ENCODE assay signal across 8 mouse cellular contexts in the genomic region with DNA sequence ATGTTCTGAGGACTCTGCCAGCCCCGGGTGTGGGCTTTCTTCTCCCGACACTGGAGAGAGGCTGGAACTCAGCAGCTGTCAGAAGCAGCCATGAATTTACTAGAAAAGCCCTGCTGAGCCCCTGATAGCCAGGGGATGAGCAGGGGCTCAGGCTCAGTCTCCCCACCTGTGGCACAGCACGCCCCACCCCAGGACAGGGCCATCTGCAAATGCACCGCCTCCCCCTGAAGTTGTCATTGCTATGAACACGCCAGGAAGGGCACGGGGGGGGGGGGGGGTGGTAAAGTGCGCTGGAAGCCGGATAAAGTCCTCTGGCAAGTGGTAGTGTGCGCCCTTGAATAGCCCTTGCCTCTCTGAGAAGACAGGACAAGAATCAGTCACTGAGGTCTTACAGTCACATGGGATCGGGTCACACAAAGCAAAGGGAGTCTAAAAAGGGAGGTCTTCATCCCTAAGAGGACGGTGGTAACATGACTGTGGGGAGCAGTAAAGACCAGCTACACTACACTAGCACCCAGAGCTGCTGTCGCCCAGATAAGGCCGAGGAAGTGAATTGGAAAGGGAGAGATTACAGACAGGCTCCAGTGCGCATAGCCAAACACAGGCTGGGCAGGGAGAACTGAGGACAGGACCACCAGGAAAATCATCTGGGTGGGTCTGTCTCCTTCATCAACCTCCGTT.
DNase-seq lines count a peak whose midpoint lies in the region; ATAC-seq lines count a peak whose summit lies in the region.

No protein-coding gene starts in this region.

- no peak overlapping the region for H3K9ac ChIP-seq in liver, embryonic 12.5 days
- H3K9ac ChIP-seq in embryonic facial prominence, embryonic 11.5 days (replicated peaks; ENCODE audit: low read length): no peak overlapping the region; the same call in 1 of the 2 replicates
- H3K9ac ChIP-seq in intestine, embryonic 14.5 days (ENCODE audit: low read length): no peak overlapping the region
- no peak overlapping the region for H3K9ac ChIP-seq in neural tube, embryonic 15.5 days (replicated peaks)

- H3K4me3 ChIP-seq in liver, embryonic 12.5 days: peak overlapping the region; percentile 12; the same call in 1 of the 2 replicates
- no peak overlapping the region; the same call in 1 of the 2 replicates for H3K4me3 ChIP-seq in embryonic facial prominence, embryonic 11.5 days (ENCODE audit: low read depth, low read length)
- H3K4me3 ChIP-seq in intestine, embryonic 14.5 days (ENCODE audit: low read depth, low read length): no peak overlapping the region
- no peak overlapping the region for H3K4me3 ChIP-seq in neural tube, embryonic 15.5 days (replicated peaks)

- 0 out of 2 replicates have a peak, but pooled peaks cover under 1% of the 10 kb centered on the region for H3K27me3 ChIP-seq in liver, embryonic 12.5 days (replicated peaks)
- H3K27me3 ChIP-seq in embryonic facial prominence, embryonic 11.5 days (ENCODE audit: control insufficient read depth, insufficient read depth, low read length): no peaks in the 10 kb centered on the region
- H3K27me3 ChIP-seq in intestine, embryonic 14.5 days (replicated peaks; ENCODE audit: control insufficient read depth, insufficient read depth, low read length): no peaks in the 10 kb centered on the region
- H3K27me3 ChIP-seq in neural tube, embryonic 15.5 days (replicated peaks): no peaks in the 10 kb centered on the region

- H3K4me2 ChIP-seq in liver, embryonic 12.5 days: peak overlapping the region; percentile 56
- H3K4me2 ChIP-seq in embryonic facial prominence, embryonic 11.5 days (ENCODE audit: low read depth, low read length): peak overlapping the region; percentile 30
- peak overlapping the region; percentile 15 for H3K4me2 ChIP-seq in intestine, embryonic 14.5 days (ENCODE audit: low read length)
- peak overlapping the region; percentile 44 for H3K4me2 ChIP-seq in neural tube, embryonic 15.5 days

- peak; percentile 64 for ATAC-seq in liver, embryonic 12.5 days
- ATAC-seq in embryonic facial prominence, embryonic 11.5 days (replicated peaks; ENCODE audit: insufficient number of reproducible peaks, low FRiP score, low TSS enrichment, low read depth): no peak; the same call in 1 of the 2 replicates
- ATAC-seq in intestine, embryonic 14.5 days (replicated peaks; ENCODE audit: low FRiP score, low TSS enrichment, low read depth): 0 out of 2 replicates have a peak, but pooled peaks have one; percentile 18
- ATAC-seq in neural tube, embryonic 15.5 days (ENCODE audit: low FRiP score): peak; percentile 40; the same call in 1 of the 2 replicates

- H3K27ac ChIP-seq in liver, embryonic 12.5 days: no peak overlapping the region
- H3K27ac ChIP-seq in embryonic facial prominence, embryonic 11.5 days (replicated peaks; ENCODE audit: low read depth, low read length): 0 out of 2 replicates have a peak overlapping the region, but pooled peaks have one; percentile 20
- no peak overlapping the region for H3K27ac ChIP-seq in intestine, embryonic 14.5 days (ENCODE audit: low read depth)
- peak overlapping the region; percentile 54; the same call in 1 of the 2 replicates for H3K27ac ChIP-seq in neural tube, embryonic 15.5 days (replicated peaks)

- DNase-seq in liver: no peak
- DNase-seq in embryonic facial prominence, embryonic 11.5 days (ENCODE audit: low spot score): no peak
- DNase-seq in intestine, embryonic 14.5 days (ENCODE audit: low spot score): no peak
- no peak for DNase-seq in adrenal gland, adult (ENCODE audit: inconsistent age in 2 of 2, low spot score in 1 of 2)
- no peak for DNase-seq in frontal cortex, postnatal 25 days (ENCODE audit: low spot score in 2 of 2)
- no peak for DNase-seq in gastrocnemius, postnatal 25 days

- H3K4me1 ChIP-seq in liver, embryonic 12.5 days: peaks cover 21% of the 10 kb centered on the region
- H3K4me1 ChIP-seq in embryonic facial prominence, embryonic 11.5 days (ENCODE audit: control insufficient read depth, insufficient read depth, low read length): no peaks in the 10 kb centered on the region; the same call in 1 of the 2 replicates
- H3K4me1 ChIP-seq in intestine, embryonic 14.5 days (replicated peaks; ENCODE audit: control insufficient read depth, insufficient read depth, low read length): peaks cover 11% of the 10 kb centered on the region; the same call in 1 of the 2 replicates
- peaks cover 24% of the 10 kb centered on the region for H3K4me1 ChIP-seq in neural tube, embryonic 15.5 days

- H3K36me3 ChIP-seq in liver, embryonic 12.5 days: no peaks in the 10 kb centered on the region
- no peaks in the 10 kb centered on the region for H3K36me3 ChIP-seq in embryonic facial prominence, embryonic 11.5 days (replicated peaks; ENCODE audit: control insufficient read depth, insufficient read depth, low read depth, low read length)
- no peaks in the 10 kb centered on the region for H3K36me3 ChIP-seq in intestine, embryonic 14.5 days (ENCODE audit: control insufficient read depth, insufficient read depth, low read length)
- no peaks in the 10 kb centered on the region for H3K36me3 ChIP-seq in neural tube, embryonic 15.5 days

- H3K9me3 ChIP-seq in liver, embryonic 12.5 days (replicated peaks): no peaks in the 10 kb centered on the region
- no peaks in the 10 kb centered on the region for H3K9me3 ChIP-seq in embryonic facial prominence, embryonic 11.5 days (replicated peaks; ENCODE audit: control insufficient read depth, low read length)
- H3K9me3 ChIP-seq in intestine, embryonic 14.5 days (ENCODE audit: control insufficient read depth, low read length): no peaks in the 10 kb centered on the region
- H3K9me3 ChIP-seq in neural tube, embryonic 15.5 days (replicated peaks): 0 out of 2 replicates have a peak, but pooled peaks cover 4% of the 10 kb centered on the region

- WGBS in liver, embryonic 12.5 days (ENCODE audit: insufficient replicate concordance): 18% methylated on average over 15 of the region's 15 CpGs
- WGBS in embryonic facial prominence, embryonic 11.5 days: 33% methylated on average over 15 of the region's 15 CpGs
- 29% methylated on average over 12 of the region's 15 CpGs for WGBS in intestine, embryonic 14.5 days
- 32% methylated on average over 15 of the region's 15 CpGs for WGBS in neural tube, embryonic 15.5 days

Comparison
In these comparisons a context has a peak if more than half of its experiments do, and no peak if none do; other contexts are left out.
1. H3K27ac ChIP-seq: peak in embryonic facial prominence, embryonic 11.5 days (single experiment) and neural tube, embryonic 15.5 days (single experiment); none in liver, embryonic 12.5 days (single experiment) and intestine, embryonic 14.5 days (single experiment).
2. Peak in every context shown above with its lines, with median percentiles within 50 percentile points of each other: H3K4me2 ChIP-seq.